Mouse (Mus musculus): ENCODE measurements around the gene Nbas. TPM values are rescaled to one million over a fixed set of nuclear protein-coding genes. Genes with fewer than 3 reads are reported as not detected.

Nbas gene
- polyA plus RNA-seq, 1 experiment from 2014 or later = 23.1 TPM

- 74% methylated on average over 4 of the region's 4 CpGs for WGBS
- H3K4me1 ChIP-seq (ENCODE audit: control insufficient read depth, insufficient read depth, low read length) = 0 out of 2 replicates have a peak, but pooled peaks cover 4% of the 10 kb centered on the region
- H3K27ac ChIP-seq (replicated peaks; ENCODE audit: low read depth, low read length) = no peak overlapping the region
- H3K9me3 ChIP-seq (ENCODE audit: control insufficient read depth, low read length) = no peaks in the 10 kb centered on the region
- no peak for ATAC-seq (ENCODE audit: low FRiP score, low TSS enrichment)
- H3K27me3 ChIP-seq (ENCODE audit: control insufficient read depth, insufficient read depth, low read length) = no peaks in the 10 kb centered on the region
- H3K9ac ChIP-seq (replicated peaks; ENCODE audit: low read length) = no peak overlapping the region
- no peaks in the 10 kb centered on the region for H3K36me3 ChIP-seq (ENCODE audit: control insufficient read depth, insufficient read depth, low read length)
- no peak overlapping the region for H3K4me3 ChIP-seq (replicated peaks; ENCODE audit: low read depth, low read length)
- H3K4me2 ChIP-seq (ENCODE audit: low read length) = no peak overlapping the region
- no peak for DNase-seq
Observed at GRCm38 (mm10) chr12:13576761-13577160, 307.8 kb downstream of the Nbas start.

- ATAC-seq (ENCODE audit: low FRiP score, low TSS enrichment) (no peak), DNase-seq (no peak)
- no peak overlapping the region for H3K27ac ChIP-seq (replicated peaks; ENCODE audit: low read depth, low read length)
- H3K27me3 ChIP-seq (ENCODE audit: control insufficient read depth, insufficient read depth, low read length) = no peaks in the 10 kb centered on the region
- H3K4me3 ChIP-seq (replicated peaks; ENCODE audit: low read depth, low read length) = no peak overlapping the region
- 100% methylated on average over 1 of the region's 1 CpGs for WGBS
- no peak overlapping the region for H3K4me2 ChIP-seq (ENCODE audit: low read length)
- H3K4me1 ChIP-seq (ENCODE audit: control insufficient read depth, insufficient read depth, low read length) = 0 out of 2 replicates have a peak, but pooled peaks cover 4% of the 10 kb centered on the region
- no peaks in the 10 kb centered on the region for H3K9me3 ChIP-seq (ENCODE audit: control insufficient read depth, low read length)
- peaks cover 7% of the 10 kb centered on the region; the same call in 1 of the 2 replicates for H3K36me3 ChIP-seq (ENCODE audit: control insufficient read depth, insufficient read depth, low read length)
- H3K9ac ChIP-seq (replicated peaks; ENCODE audit: low read length) = no peak overlapping the region
Observed at GRCm38 (mm10) chr12:13580796-13581195, 311.9 kb downstream of the Nbas start.

GRCm38 (mm10) chr12:13583386-13583785, 314.5 kb downstream of the Nbas start:
- Histone ChIP-seq H3K4me2 (ENCODE audit: low read length) (no peak overlapping the region), H3K4me1 (ENCODE audit: control insufficient read depth, insufficient read depth, low read length) (no peaks in the 10 kb centered on the region), H3K36me3 (ENCODE audit: control insufficient read depth, insufficient read depth, low read length) (peaks cover 7% of the 10 kb centered on the region; the same call in 1 of the 2 replicates), H3K27me3 (ENCODE audit: control insufficient read depth, insufficient read depth, low read length) (no peaks in the 10 kb centered on the region), H3K27ac (replicated peaks; ENCODE audit: low read depth, low read length) (no peak overlapping the region), H3K4me3 (replicated peaks; ENCODE audit: low read depth, low read length) (no peak overlapping the region), H3K9ac (replicated peaks; ENCODE audit: low read length) (no peak overlapping the region), H3K9me3 (ENCODE audit: control insufficient read depth, low read length) (no peaks in the 10 kb centered on the region)
- DNase-seq (no peak), ATAC-seq (ENCODE audit: low FRiP score, low TSS enrichment) (no peak)
- 95% methylated on average over 6 of the region's 6 CpGs for WGBS

GRCm38 (mm10) chr12:13585527-13586156, 316.7 kb downstream of the Nbas start:
- H3K9ac ChIP-seq (replicated peaks; ENCODE audit: low read length) = no peak overlapping the region
- 0 out of 2 replicates have a peak overlapping the region, but pooled peaks have one; percentile 32 for H3K27ac ChIP-seq (replicated peaks; ENCODE audit: low read depth, low read length)
- no peaks in the 10 kb centered on the region for H3K9me3 ChIP-seq (ENCODE audit: control insufficient read depth, low read length)
- H3K27me3 ChIP-seq (ENCODE audit: control insufficient read depth, insufficient read depth, low read length) = no peaks in the 10 kb centered on the region
- no peak for DNase-seq
- WGBS = 89% methylated on average over 6 of the region's 6 CpGs
- H3K4me3 ChIP-seq (replicated peaks; ENCODE audit: low read depth, low read length) = no peak overlapping the region
- no peak for ATAC-seq (ENCODE audit: low FRiP score, low TSS enrichment)
- H3K36me3 ChIP-seq (ENCODE audit: control insufficient read depth, insufficient read depth, low read length) = peaks cover 7% of the 10 kb centered on the region; the same call in 1 of the 2 replicates
- H3K4me1 ChIP-seq (ENCODE audit: control insufficient read depth, insufficient read depth, low read length) = no peaks in the 10 kb centered on the region
- H3K4me2 ChIP-seq (ENCODE audit: low read length) = no peak overlapping the region

GRCm38 (mm10) chr12:13587675-13588074, 318.7 kb downstream of the Nbas start:
- ATAC-seq (ENCODE audit: low FRiP score, low TSS enrichment) = no peak
- H3K4me1 ChIP-seq (ENCODE audit: control insufficient read depth, insufficient read depth, low read length) = no peaks in the 10 kb centered on the region
- H3K27ac ChIP-seq (replicated peaks; ENCODE audit: low read depth, low read length) = no peak overlapping the region
- no peak for DNase-seq
- WGBS = 91% methylated on average over 4 of the region's 4 CpGs
- H3K9ac ChIP-seq (replicated peaks; ENCODE audit: low read length) = no peak overlapping the region
- H3K9me3 ChIP-seq (ENCODE audit: control insufficient read depth, low read length) = no peaks in the 10 kb centered on the region
- no peaks in the 10 kb centered on the region for H3K27me3 ChIP-seq (ENCODE audit: control insufficient read depth, insufficient read depth, low read length)
- H3K4me2 ChIP-seq (ENCODE audit: low read length) = no peak overlapping the region
- H3K4me3 ChIP-seq (replicated peaks; ENCODE audit: low read depth, low read length) = no peak overlapping the region
- H3K36me3 ChIP-seq (ENCODE audit: control insufficient read depth, insufficient read depth, low read length) = peaks cover 7% of the 10 kb centered on the region; the same call in 1 of the 2 replicates

GRCm38 (mm10) chr12:13589021-13589420, 320.1 kb downstream of the Nbas start:
- Histone ChIP-seq H3K4me1 (ENCODE audit: control insufficient read depth, insufficient read depth, low read length) (no peaks in the 10 kb centered on the region), H3K27me3 (ENCODE audit: control insufficient read depth, insufficient read depth, low read length) (no peaks in the 10 kb centered on the region), H3K9ac (replicated peaks; ENCODE audit: low read length) (no peak overlapping the region), H3K27ac (replicated peaks; ENCODE audit: low read depth, low read length) (no peak overlapping the region), H3K36me3 (ENCODE audit: control insufficient read depth, insufficient read depth, low read length) (no peaks in the 10 kb centered on the region), H3K4me2 (ENCODE audit: low read length) (no peak overlapping the region), H3K4me3 (replicated peaks; ENCODE audit: low read depth, low read length) (no peak overlapping the region), H3K9me3 (ENCODE audit: control insufficient read depth, low read length) (no peaks in the 10 kb centered on the region)
- no peak for DNase-seq
- WGBS = 96% methylated on average over 5 of the region's 5 CpGs
- no peak for ATAC-seq (ENCODE audit: low FRiP score, low TSS enrichment)

- Histone ChIP-seq H3K4me1 (ENCODE audit: control insufficient read depth, insufficient read depth, low read length) (no peaks in the 10 kb centered on the region), H3K9me3 (ENCODE audit: control insufficient read depth, low read length) (no peaks in the 10 kb centered on the region), H3K27ac (replicated peaks; ENCODE audit: low read depth, low read length) (no peak overlapping the region), H3K36me3 (ENCODE audit: control insufficient read depth, insufficient read depth, low read length) (no peaks in the 10 kb centered on the region), H3K4me2 (ENCODE audit: low read length) (no peak overlapping the region), H3K9ac (replicated peaks; ENCODE audit: low read length) (no peak overlapping the region), H3K4me3 (replicated peaks; ENCODE audit: low read depth, low read length) (no peak overlapping the region), H3K27me3 (ENCODE audit: control insufficient read depth, insufficient read depth, low read length) (no peaks in the 10 kb centered on the region)
- DNase-seq (peak; percentile 71), ATAC-seq (ENCODE audit: low FRiP score, low TSS enrichment) (peak; percentile 58; the same call in 1 of the 2 replicates)
- 53% methylated on average over 9 of the region's 9 CpGs for WGBS
Observed at GRCm38 (mm10) chr12:13594746-13595469, 326.0 kb downstream of the Nbas start.

GRCm38 (mm10) chr12:13597026-13597425, 328.1 kb downstream of the Nbas start:
- no peaks in the 10 kb centered on the region for H3K27me3 ChIP-seq (ENCODE audit: control insufficient read depth, insufficient read depth, low read length)
- H3K9me3 ChIP-seq (ENCODE audit: control insufficient read depth, low read length) = no peaks in the 10 kb centered on the region
- DNase-seq = no peak
- H3K27ac ChIP-seq (replicated peaks; ENCODE audit: low read depth, low read length) = no peak overlapping the region
- ATAC-seq (ENCODE audit: low FRiP score, low TSS enrichment) = no peak
- no peak overlapping the region for H3K4me2 ChIP-seq (ENCODE audit: low read length)
- no peak overlapping the region for H3K9ac ChIP-seq (replicated peaks; ENCODE audit: low read length)
- WGBS = 76% methylated on average over 2 of the region's 2 CpGs
- H3K4me1 ChIP-seq (ENCODE audit: control insufficient read depth, insufficient read depth, low read length) = no peaks in the 10 kb centered on the region
- H3K4me3 ChIP-seq (replicated peaks; ENCODE audit: low read depth, low read length) = no peak overlapping the region
- H3K36me3 ChIP-seq (ENCODE audit: control insufficient read depth, insufficient read depth, low read length) = no peaks in the 10 kb centered on the region

GRCm38 (mm10) chr12:13598545-13598944, 329.6 kb downstream of the Nbas start:
- H3K27me3 ChIP-seq (ENCODE audit: control insufficient read depth, insufficient read depth, low read length) = no peaks in the 10 kb centered on the region
- DNase-seq (no peak), ATAC-seq (ENCODE audit: low FRiP score, low TSS enrichment) (no peak)
- no peak overlapping the region for H3K4me2 ChIP-seq (ENCODE audit: low read length)
- H3K4me1 ChIP-seq (ENCODE audit: control insufficient read depth, insufficient read depth, low read length) = no peaks in the 10 kb centered on the region
- WGBS = 72% methylated on average over 4 of the region's 4 CpGs
- H3K4me3 ChIP-seq (replicated peaks; ENCODE audit: low read depth, low read length) = no peak overlapping the region
- H3K27ac ChIP-seq (replicated peaks; ENCODE audit: low read depth, low read length) = no peak overlapping the region
- H3K9ac ChIP-seq (replicated peaks; ENCODE audit: low read length) = no peak overlapping the region
- H3K9me3 ChIP-seq (ENCODE audit: control insufficient read depth, low read length) = no peaks in the 10 kb centered on the region
- no peaks in the 10 kb centered on the region for H3K36me3 ChIP-seq (ENCODE audit: control insufficient read depth, insufficient read depth, low read length)

Data from midbrain, embryonic 14.5 days (tissue).